Mouse (Mus musculus) forelimb bud, embryonic 11.5 days (tissue): ENCODE results near the gene 2010111I01Rik.
"Not testable (repeated sequence)": the region's sequence is repeated elsewhere in the genome, so short reads cannot be mapped to it uniquely, and the experiment has no call there.

Experiments
- DNase-seq: peaks from one replicate; pipeline ENCODE4 v3.0.0-alpha.2; 2012; ENCODE audit warnings: low read depth, low spot score

Gene 2010111I01Rik

DNA sequence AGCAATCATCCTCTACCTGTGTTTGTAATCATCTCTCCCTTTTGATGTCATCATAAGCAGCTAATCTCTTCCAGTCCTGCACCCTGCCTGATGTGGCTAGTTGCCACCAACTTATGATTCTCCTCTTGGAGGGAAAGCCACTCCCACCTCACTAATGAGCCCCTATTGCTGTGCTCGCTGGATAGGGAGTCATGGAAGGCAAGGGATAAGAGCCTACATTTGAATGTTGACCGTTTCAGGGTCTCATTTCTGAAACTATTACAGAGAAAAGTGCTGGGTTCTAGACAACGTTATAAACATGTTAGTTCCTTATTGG lies 109.9 kb downstream of the 2010111I01Rik start:
- DNase-seq, result no peak

DNA sequence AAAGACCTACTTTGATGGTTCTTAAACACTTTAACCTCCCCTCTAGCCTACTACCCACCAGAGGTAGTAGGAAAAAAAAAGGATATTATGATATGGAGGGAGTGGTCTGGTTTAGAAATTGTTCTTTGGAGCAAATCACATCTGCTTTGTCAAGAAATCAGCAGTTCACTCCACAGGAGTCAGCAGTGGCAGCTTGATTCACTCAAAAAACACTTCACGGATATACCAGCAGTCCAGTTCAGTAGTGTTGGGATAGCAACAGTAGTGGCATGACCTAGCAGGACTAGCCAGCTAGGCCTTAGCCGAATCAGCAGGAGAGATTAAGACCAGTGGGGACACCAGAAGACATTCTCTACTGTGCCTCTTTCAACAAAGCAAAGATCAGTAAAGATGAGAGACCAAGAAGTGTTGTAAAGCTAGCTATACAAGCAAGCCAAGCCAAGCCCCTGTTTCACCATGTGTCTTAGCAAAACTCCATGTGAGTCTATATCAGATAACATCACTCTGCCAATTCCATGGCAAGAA lies 110.7 kb downstream of the 2010111I01Rik start:
- DNase-seq, result no peak

DNA sequence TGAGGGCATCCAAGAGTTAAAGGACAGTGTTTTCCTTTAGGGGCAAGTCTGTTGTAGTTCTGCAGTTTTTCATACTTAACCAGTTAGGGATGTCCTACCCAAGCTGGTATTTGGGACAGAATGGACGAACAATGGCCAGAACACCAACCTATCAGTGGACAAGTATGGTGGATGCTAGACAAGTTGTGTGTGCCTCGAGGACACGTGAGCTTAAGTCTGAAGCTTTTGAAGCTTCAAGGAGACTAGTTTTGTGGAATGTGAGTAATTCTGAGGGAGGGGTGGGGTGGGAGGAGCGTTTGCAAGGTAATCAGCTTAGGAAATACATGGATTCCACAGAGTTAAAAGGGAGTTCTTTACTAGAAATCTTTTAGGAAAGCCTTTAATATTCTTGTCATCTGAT lies 115.5 kb downstream of the 2010111I01Rik start:
- DNase-seq, result no peak

- no peak for DNase-seq
Observed at GRCm38 (mm10) chr13:63080823-63081222, 116.1 kb downstream of the 2010111I01Rik start.

- DNase-seq, result no peak
Observed at GRCm38 (mm10) chr13:63082555-63083136, 118.0 kb downstream of the 2010111I01Rik start.

DNA sequence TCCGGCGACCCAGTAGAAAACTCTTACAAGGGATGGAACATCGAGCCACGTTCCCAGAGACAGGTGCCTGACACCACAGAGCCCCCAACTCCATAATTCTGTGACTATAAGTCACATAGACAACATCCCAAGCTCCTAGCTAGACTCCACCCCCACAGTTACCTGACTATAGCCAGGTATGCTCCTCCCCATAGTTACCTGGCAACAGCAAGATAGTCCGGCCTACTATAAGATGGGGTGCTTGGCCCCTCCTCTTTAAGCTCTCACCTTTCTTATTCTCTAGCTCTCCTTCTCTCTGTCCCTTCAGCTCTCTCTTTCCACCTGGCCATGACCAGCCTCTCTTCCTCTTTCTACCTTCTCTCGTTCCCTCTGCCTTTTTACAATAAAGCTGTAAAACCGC lies 118.4 kb downstream of the 2010111I01Rik start:
- not testable (repeated sequence) for DNase-seq

DNA sequence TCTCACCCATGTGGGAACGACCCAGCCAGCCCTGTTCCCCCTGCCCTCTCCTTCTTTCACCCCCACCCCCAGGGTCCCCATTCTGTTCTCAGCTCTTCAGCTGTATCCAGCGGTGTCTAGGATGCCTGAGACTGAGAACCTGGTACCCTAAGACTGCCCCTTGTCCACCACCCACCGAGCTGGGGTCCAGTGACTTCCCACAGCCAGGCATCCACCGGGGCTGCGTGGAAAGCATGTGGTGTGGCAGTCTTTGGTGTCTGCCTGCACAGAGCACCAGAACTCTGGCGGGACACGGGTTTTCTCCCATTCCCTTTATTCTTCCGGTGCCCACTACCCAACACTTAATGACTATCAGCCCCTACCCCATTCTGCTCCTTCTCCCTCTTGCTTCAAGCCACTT lies 119.0 kb downstream of the 2010111I01Rik start:
- no peak for DNase-seq

DNA sequence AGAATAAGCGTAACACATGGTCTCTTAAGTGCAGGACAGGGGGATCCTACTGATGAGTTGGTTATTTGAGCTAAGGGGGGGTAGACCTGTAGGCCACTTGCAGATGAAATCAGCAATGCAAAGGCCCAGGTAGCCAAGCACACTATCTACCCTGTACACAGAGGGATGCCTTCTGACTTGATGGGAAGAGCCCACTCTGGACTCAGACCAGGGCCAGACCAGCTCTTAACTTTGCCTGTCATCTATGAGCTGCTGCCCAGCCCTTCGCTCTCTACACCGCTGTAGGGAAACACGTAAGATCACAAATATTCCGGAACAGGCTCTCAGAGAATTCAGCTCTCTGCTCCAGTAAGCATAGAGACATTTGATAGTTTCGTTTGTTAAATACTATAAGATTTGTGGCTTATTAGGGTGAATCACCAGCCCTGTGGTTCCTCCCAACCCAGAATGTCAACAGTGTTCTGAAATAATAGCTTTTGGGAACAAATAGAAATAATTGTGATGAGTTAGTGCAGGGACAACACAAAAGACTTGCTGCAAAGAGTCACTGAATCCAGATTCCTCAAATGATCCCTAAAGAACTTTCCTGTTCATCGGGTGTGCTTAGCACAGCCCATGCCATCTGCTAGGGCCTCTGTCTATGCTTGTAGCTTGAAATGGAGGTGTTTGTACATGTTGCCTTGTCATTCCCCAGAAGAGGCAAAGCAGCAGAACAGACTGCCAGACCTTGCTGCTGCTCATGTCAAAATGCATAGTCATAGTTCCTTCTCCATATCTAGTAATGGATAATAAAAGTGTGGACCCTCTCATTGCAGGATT lies 123.4 kb downstream of the 2010111I01Rik start:
- DNase-seq, result no peak

DNA sequence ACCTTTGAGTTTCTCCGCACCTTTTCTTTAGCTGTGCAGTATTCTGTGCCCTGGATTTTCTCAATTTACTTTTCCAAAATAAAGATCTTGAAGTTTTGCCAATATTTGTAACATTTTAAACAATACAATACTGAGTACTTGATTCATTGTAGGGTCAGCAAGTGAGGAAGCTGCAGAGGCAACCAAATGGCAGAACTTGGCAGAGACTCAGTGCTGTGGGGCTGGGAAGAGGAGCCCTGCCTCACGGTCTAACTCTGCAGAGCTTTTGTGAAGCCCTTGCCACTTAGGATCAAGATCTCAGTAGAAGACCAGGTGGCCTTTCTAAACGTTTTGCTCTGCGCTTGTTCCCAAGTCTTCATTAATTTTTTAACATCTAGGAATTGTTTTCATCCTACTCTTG lies 124.8 kb downstream of the 2010111I01Rik start:
- no peak for DNase-seq

- no peak for DNase-seq
Observed at GRCm38 (mm10) chr13:63091246-63091645, 126.6 kb downstream of the 2010111I01Rik start.

DNA sequence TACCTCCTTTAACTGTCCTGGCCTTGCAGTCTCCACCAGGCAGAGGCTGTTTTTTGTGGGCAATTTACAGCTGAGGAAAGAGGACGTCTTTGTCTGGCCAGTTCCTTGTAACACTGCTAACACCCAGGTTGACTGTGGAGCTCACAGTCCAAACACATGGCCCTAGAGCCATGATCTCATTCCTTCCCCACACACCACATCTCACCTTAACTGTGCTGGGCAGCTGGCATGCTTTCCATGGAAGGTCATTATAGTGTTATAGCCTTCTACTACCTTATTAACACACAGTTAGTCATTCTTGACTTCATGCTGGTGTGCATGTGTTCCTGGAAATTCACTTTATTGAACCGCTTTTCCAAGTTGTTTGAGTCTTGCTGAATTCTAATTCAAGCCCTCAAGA lies 127.6 kb downstream of the 2010111I01Rik start:
- peak; percentile 57 for DNase-seq

DNA sequence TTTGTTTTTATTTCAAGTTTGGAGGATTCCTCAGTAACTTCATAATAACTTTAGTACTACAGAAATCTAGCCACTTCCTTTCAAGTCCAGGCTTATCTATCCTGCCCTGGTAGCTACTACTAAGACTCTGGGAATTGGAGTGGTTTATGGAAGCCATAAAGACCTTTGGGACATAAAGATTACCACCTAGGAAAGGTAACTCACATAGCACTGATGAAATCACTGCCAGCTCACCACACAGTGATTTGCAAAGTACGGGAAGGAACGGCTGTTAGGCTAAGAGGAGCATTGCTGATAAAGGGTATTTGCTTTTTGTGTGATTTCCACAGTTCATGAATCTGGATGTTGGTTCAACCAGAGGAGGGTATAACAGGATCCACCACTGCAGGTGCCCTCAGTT lies 128.2 kb downstream of the 2010111I01Rik start:
- DNase-seq, result no peak

DNA sequence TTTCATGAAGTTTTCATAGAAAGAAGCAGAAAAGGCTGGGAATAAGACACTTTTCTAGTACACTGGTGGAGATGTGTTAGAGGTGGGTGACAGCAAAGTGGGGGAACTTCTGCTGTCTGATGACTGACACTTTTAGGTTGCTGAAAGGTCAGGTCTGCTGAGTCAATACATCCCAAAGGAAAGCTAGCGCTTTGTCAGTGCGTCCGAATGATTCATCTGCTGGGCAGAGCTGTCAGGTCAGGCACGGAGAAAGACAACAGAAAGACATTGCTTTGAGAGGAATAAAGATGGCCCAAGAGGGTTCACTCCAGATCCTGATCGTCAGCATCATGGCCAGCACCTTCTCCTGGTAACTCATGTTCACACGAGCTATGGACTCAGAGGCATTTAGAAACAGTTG lies 128.9 kb downstream of the 2010111I01Rik start:
- DNase-seq, result no peak

- DNase-seq, result peak; percentile 52
Observed at GRCm38 (mm10) chr13:63094317-63095131, 129.8 kb downstream of the 2010111I01Rik start.

DNA sequence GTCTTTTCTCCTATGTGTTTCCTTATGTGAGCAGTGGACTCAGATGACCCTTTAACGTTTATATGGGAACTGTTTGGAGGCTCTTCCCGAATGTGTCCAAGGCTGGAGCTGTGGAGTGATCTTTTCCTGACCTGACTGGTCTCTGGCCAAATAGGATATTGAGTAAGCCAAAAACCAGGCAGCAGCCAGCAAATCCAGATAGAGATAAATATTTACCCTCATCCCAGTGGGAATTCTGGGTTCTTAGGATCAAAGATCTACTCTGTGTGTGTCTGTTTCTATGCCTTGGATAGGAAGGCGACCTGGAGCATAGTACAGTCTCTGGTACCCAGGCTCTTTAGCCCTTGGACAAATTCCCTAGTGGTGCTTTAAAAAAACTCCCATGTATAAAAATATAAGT lies 132.1 kb downstream of the 2010111I01Rik start:
- DNase-seq, result no peak

GRCm38 (mm10) chr13:63097440-63097930 lies 132.8 kb downstream of the 2010111I01Rik start:
- DNase-seq, result no peak

DNA sequence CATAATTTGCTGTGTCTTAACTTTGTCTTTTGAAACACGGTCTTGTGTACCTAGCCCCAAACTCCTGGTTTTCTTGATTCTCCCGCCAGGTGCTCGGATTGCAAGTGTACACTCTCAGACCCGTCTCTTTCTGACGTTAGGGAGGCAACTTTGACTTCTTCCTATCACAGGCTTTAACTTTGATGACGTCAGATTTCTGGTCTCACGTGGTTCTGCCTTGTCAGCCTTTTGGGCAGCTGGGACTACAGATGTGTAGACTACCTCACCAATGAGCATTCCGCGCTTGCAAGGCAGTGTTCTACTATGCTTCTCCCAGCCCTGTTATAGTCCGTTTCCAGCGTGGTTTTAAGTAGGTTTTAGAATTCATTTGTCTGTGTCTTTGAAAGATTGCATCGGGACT lies 137.1 kb downstream of the 2010111I01Rik start:
- no peak for DNase-seq

DNA sequence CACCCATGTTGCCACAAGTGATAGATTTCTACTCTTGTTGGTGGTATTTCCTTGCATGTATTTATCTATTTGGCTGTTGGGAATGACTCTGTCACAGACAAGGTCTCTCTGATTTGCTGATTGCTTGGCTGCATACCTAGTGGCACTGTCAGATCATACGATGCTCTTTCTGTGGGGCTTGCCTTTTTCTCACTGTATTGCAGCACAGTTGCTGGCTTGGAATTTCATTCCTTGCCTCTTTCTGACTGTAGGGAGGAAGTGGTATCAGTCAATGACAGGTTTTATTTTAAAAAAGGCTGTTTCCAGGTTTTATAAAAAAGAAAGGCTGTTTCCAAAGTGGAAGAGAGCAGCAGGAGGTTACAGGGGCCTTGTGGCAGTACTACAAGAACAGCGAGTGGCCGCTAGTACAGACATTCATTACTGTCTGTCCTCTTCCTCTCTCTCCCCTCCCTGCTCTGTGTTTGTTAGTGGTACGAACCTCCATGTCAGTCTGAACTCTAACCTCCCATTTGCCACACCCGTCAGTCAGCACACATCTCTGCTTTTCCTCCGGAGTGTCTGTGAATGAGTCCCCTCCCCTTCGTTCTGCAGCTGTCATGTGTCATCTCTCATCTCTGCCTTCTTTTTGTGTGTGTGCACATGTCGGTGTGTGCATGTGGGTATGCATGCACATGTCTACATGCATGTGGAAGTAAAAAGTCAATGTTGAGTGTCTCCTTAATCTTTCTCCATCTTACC lies 138.3 kb downstream of the 2010111I01Rik start:
- no peak for DNase-seq

DNA sequence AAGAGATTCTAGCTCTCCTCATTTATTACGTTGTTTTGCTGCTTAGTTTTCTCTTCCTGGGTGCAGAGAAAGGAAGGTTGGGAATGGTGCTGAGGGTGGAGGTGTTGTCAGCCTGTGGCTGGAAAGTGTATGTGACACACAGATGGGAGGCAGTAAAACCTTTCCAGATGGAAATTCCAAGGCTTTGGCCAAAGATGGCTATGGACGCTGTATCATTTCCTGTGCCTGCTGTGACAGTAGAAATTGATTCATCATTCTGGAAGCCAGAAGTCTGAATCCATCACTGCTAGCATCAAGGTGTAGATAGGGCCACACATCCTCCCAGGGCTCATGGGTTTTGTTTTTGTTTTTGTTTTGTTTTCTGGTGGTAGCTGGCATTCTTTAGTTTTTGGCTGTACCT lies 141.9 kb downstream of the 2010111I01Rik start:
- no peak for DNase-seq

- DNase-seq, result no peak
Observed at GRCm38 (mm10) chr13:63108601-63109000, 143.9 kb downstream of the 2010111I01Rik start.

DNA sequence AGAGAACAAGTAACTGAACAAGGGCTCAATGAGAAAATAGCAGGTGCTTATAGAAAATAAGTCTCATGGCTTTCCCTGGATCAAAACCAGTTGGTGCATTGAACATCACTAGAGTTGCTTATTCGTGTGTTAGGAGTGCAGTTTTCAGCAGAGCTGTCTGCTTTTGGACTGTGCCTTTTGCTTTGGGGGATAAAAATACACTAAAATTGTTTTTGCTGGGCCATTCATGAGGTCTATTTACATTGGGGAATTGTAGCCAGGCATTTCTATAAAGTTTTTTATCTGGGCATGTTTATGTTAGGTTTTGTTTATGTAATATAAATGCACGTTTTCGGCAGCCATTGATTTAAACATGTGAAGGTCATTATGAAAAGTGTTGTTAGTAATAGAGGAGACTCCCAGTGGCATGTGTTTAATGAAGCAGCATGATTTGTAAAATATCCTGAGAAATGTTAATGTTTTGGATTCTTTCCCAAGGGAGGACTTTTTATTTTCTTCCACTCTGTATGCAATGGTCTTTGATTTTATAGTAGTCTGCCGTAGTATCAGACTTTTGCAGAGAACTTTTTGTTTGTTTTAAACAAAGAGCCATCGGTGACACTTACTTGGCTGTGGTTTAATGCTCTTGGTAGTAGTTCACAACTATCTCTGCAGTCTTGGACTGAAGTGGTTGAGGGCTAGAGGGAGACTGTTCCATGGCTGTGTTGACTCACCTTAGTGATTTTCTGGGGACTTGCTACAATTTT lies 146.8 kb downstream of the 2010111I01Rik start:
- DNase-seq, result no peak
